Mouse (Mus musculus) C2C12 (cell line): ENCODE measurements around the gene Parpbp. TPM values are rescaled to one million over a fixed set of nuclear protein-coding genes. Genes with fewer than 3 reads are reported as not detected.
A peak's percentile ranks its signal among the peaks of the same experiment; 100 is the strongest.

Experiments
- H3K27me3 ChIP-seq: one replicate; pipeline ENCODE4 v1.6.1; 2011; ENCODE audit not compliant: control insufficient read depth, insufficient read depth, insufficient read length
- H3K36me3 ChIP-seq: one replicate; pipeline ENCODE4 v1.6.1; 2011; ENCODE audit not compliant: control insufficient read depth, insufficient read depth
- H3K4me3 ChIP-seq: one replicate; pipeline ENCODE4 v1.5.1; 2011; ENCODE audit warnings: mild to moderate bottlenecking, control low read depth; ENCODE audit not compliant: poor library complexity, insufficient read depth, severe bottlenecking
- H3K79me2 ChIP-seq: one replicate; pipeline ENCODE4 v1.6.1; 2011; ENCODE audit not compliant: control insufficient read depth, insufficient read depth
- H3K79me3 ChIP-seq: one replicate; pipeline ENCODE4 v1.6.1; 2011; ENCODE audit warnings: low read depth, control low read depth
- H3ac ChIP-seq: one replicate; pipeline ENCODE3; 2011; ENCODE audit warnings: low read depth; ENCODE audit not compliant: control insufficient read depth, insufficient read length
- CEBPB ChIP-seq: IDR thresholded peaks from one replicate; pipeline ENCODE4 v1.6.1; 2011; ENCODE audit warnings: low read depth, mild to moderate bottlenecking, control low read depth, moderate library complexity
- CTCF ChIP-seq: IDR thresholded peaks from one replicate; pipeline ENCODE4 v1.5.1; 2011; ENCODE audit not compliant: control insufficient read depth, insufficient read depth, insufficient read length
- FOSL1 ChIP-seq: IDR thresholded peaks from one replicate; pipeline ENCODE4 v1.8.0; 2011; ENCODE audit warnings: mild to moderate bottlenecking, low read length; ENCODE audit not compliant: poor library complexity, insufficient read depth, severe bottlenecking
- MAX ChIP-seq: IDR thresholded peaks from one replicate; pipeline ENCODE4 v1.6.1; 2011; ENCODE audit warnings: mild to moderate bottlenecking, control low read depth
- MYOD1 ChIP-seq: IDR thresholded peaks from one replicate; pipeline ENCODE4 v1.6.1; 2011; ENCODE audit warnings: low read depth; ENCODE audit not compliant: control insufficient read depth, insufficient read length
- MYOG ChIP-seq: IDR thresholded peaks from one replicate; pipeline ENCODE4 v1.6.1; 2011; ENCODE audit not compliant: control insufficient read depth, insufficient read length; ENCODE audit errors: extremely low read depth
- USF1 ChIP-seq: IDR thresholded peaks from one replicate; pipeline ENCODE4 v1.6.1; 2011; ENCODE audit warnings: low read depth, mild to moderate bottlenecking, control low read depth, moderate library complexity
- polyA plus RNA-seq: library from polyadenylated mRNA; unstranded; fragments of >200 nt; fragmentation: generic; extraction: Trizol; gene quantifications from one replicate; pipeline ENCODE4 v1.2.1, GENCODE M21; 2012; ENCODE audit warnings: missing spikeins

Parpbp gene
- polyA plus RNA-seq, 1 experiment = 4.7 TPM

GRCm38 (mm10) chr10:88151658-88152057, 4.9 kb upstream of the Parpbp start:
- Histone ChIP-seq H3K79me3 (peaks cover 12% of the 10 kb centered on the region), H3K27me3 (no peaks in the 10 kb centered on the region), H3K36me3 (peaks cover 78% of the 10 kb centered on the region), H3K79me2 (peaks cover 32% of the 10 kb centered on the region), H3ac (no peak overlapping the region), H3K4me3 (no peak overlapping the region)
- TF ChIP-seq CEBPB = no peak

GRCm38 (mm10) chr10:88150381-88150780, 3.6 kb upstream of the Parpbp start:
- H3K4me3 ChIP-seq = no peak overlapping the region
- no peak overlapping the region for H3ac ChIP-seq
- H3K27me3 ChIP-seq = no peaks in the 10 kb centered on the region
- peaks cover 24% of the 10 kb centered on the region for H3K79me3 ChIP-seq
- peaks cover 45% of the 10 kb centered on the region for H3K79me2 ChIP-seq
- no peak for TF ChIP-seq MAX
- TF ChIP-seq FOSL1 = peak; percentile 37
- TF ChIP-seq MYOD1 = no peak
- no peak for TF ChIP-seq CTCF
- H3K36me3 ChIP-seq = peaks cover 68% of the 10 kb centered on the region

GRCm38 (mm10) chr10:88146187-88146586, 554 bp downstream of the Parpbp start:
- Histone ChIP-seq H3K4me3 (peak overlapping the region; percentile 98), H3ac (peak overlapping the region; percentile 99), H3K79me2 (peaks cover 68% of the 10 kb centered on the region), H3K79me3 (peaks cover 27% of the 10 kb centered on the region), H3K27me3 (no peaks in the 10 kb centered on the region), H3K36me3 (peaks cover 45% of the 10 kb centered on the region)
- TF ChIP-seq CEBPB (no peak), USF1 (no peak), CTCF (no peak), MYOD1 (no peak), FOSL1 (no peak), MYOG (no peak), MAX (no peak)

- Histone ChIP-seq H3ac (no peak overlapping the region), H3K27me3 (no peaks in the 10 kb centered on the region), H3K36me3 (peaks cover 16% of the 10 kb centered on the region), H3K79me3 (peaks cover 1% of the 10 kb centered on the region), H3K79me2 (no peaks in the 10 kb centered on the region), H3K4me3 (no peak overlapping the region)
- TF ChIP-seq CTCF (no peak), MYOD1 (no peak), FOSL1 (no peak), CEBPB (no peak), MYOG (no peak), MAX (no peak), USF1 (no peak)
These were observed 11.1 kb downstream of the Parpbp start for GRCm38 (mm10) chr10:88135630-88136029.

GRCm38 (mm10) chr10:88119721-88120120, 27.0 kb downstream of the Parpbp start:
- TF ChIP-seq FOSL1 (no peak), CTCF (no peak), MAX (no peak), CEBPB (no peak)
- no peak overlapping the region for H3K4me3 ChIP-seq

GRCm38 (mm10) chr10:88113290-88113689, 33.5 kb downstream of the Parpbp start:
- Histone ChIP-seq H3K79me3 (no peaks in the 10 kb centered on the region), H3K36me3 (peaks cover 65% of the 10 kb centered on the region), H3K79me2 (no peaks in the 10 kb centered on the region), H3K4me3 (no peak overlapping the region), H3K27me3 (no peaks in the 10 kb centered on the region), H3ac (no peak overlapping the region)
- TF ChIP-seq FOSL1 (no peak), MAX (no peak), MYOD1 (no peak), MYOG (no peak), CTCF (no peak), CEBPB (no peak), USF1 (no peak)

More at GRCm38 (mm10) chr10:88119721-88120120, 27.0 kb downstream of the Parpbp start:
- Histone ChIP-seq H3ac (no peak overlapping the region), H3K27me3 (no peaks in the 10 kb centered on the region), H3K79me2 (no peaks in the 10 kb centered on the region), H3K36me3 (peaks cover 37% of the 10 kb centered on the region), H3K79me3 (no peaks in the 10 kb centered on the region)

- Histone ChIP-seq H3K4me3 (no peak overlapping the region), H3K36me3 (peaks cover 42% of the 10 kb centered on the region), H3K27me3 (no peaks in the 10 kb centered on the region), H3ac (no peak overlapping the region), H3K79me2 (no peaks in the 10 kb centered on the region), H3K79me3 (no peaks in the 10 kb centered on the region)
- TF ChIP-seq MAX = no peak
- TF ChIP-seq FOSL1 = no peak
These were observed 40.6 kb downstream of the Parpbp start for GRCm38 (mm10) chr10:88106169-88106568.
